Mouse (Mus musculus): ENCODE results near the gene Rab37.

DNA sequence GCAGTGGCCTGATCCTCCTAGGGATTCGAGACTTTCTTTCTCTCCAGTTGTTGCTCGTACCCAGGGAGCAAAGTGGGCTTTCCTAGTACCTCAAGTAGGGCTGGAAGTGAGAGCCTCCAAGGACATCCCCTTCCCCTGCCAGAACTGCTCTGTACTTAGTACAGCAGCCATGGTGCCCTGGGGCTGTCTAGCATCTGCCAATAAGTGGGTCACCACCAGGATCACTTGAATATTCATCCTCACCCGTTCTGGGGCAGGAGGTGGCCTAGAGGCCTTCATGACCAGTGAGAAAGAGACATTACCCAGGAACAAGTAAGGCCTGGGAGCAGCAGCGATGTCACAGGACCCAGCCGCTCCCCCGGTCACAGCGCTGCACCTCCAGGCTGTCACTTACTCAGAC is 118.7 kb downstream of the Rab37 start:
- TF ChIP-seq POLR2A (IDR thresholded peaks at IDR 0.05; ENCODE audit: borderline replicate concordance, insufficient read depth, low read length): no peak
- TF ChIP-seq CTCF (IDR thresholded peaks at IDR 0.05; ENCODE audit: borderline replicate concordance, insufficient read depth, low read depth, low read length): no peak
